Mouse (Mus musculus) lung, embryonic 14.5 days (tissue): ENCODE data around the gene Zfand3. TPM values are rescaled to one million over a fixed set of nuclear protein-coding genes. Genes with fewer than 3 reads are reported as not detected.

Experiments
- ATAC-seq: fragments of 200-750 bp; cut with Nextera tagmentation; 2 replicates; pipeline ENCODE4 v1.8.0; 2017; ENCODE audit warnings: mild to moderate bottlenecking, moderate TSS enrichment, moderate library complexity; ENCODE audit not compliant: insufficient read depth
- DNase-seq: peaks from one replicate; pipeline ENCODE4 v3.0.0-alpha.2; 2015
- H3K27ac ChIP-seq: fragments of 300-500 bp; sonication (generic); 2 replicates; pipeline ENCODE4 v1.5.1; 2014; ENCODE audit warnings: low read depth, mild to moderate bottlenecking, moderate library complexity
- H3K27me3 ChIP-seq: fragments of 300-500 bp; sonication (generic); 2 replicates; pipeline ENCODE4 v1.6.1; 2014; ENCODE audit warnings: low read length, control low read depth; ENCODE audit not compliant: insufficient read depth
- H3K36me3 ChIP-seq: fragments of 300-500 bp; sonication (generic); 2 replicates; pipeline ENCODE4 v1.6.1; 2014; ENCODE audit warnings: control low read depth; ENCODE audit not compliant: insufficient read depth
- H3K4me1 ChIP-seq: fragments of 300-500 bp; sonication (generic); 2 replicates; pipeline ENCODE4 v1.6.1; 2014; ENCODE audit warnings: antibody characterized with exemption, control low read depth; ENCODE audit not compliant: insufficient read depth
- H3K4me2 ChIP-seq: fragments of 300-500 bp; sonication (generic); 2 replicates; pipeline ENCODE4 v1.6.1; 2014; ENCODE audit warnings: mild to moderate bottlenecking
- H3K4me3 ChIP-seq: fragments of 300-500 bp; sonication (generic); 2 replicates; pipeline ENCODE4 v1.5.1; 2014; ENCODE audit warnings: low read depth, low read length
- H3K9ac ChIP-seq: fragments of 300-500 bp; sonication (generic); 2 replicates; pipeline ENCODE4 v1.6.1; 2014
- H3K9me3 ChIP-seq: fragments of 300-500 bp; sonication (generic); 2 replicates; pipeline ENCODE4 v1.6.1; 2016; ENCODE audit warnings: low read depth, low read length, control low read depth
- CTCF ChIP-seq: IDR thresholded peaks from 2 replicates; pipeline ENCODE4 v1.5.1; 2016; ENCODE audit warnings: antibody characterized with exemption, low read depth
- WGBS: fragments of 180-500 bp; shearing (Covaris S2); extraction: QIAGEN DNeasy Blood & Tissue Kit; methylation state at CpG from one replicate; pipeline ENCODE4 v1.1.7; 2014; 5-methylcytosine and 5-hydroxymethylcytosine counted together
- polyA plus RNA-seq: library from polyadenylated mRNA; unstranded; fragments of >200 nt; fragmentation: Nextera tagmentation; extraction: Ambion mirVana; gene quantifications from 2 replicates; pipeline ENCODE4 v1.2.1, GENCODE M21; 2014

Gene Zfand3
- polyA plus RNA-seq, 1 experiment from 2014 or later: 47.5 TPM

DNA sequence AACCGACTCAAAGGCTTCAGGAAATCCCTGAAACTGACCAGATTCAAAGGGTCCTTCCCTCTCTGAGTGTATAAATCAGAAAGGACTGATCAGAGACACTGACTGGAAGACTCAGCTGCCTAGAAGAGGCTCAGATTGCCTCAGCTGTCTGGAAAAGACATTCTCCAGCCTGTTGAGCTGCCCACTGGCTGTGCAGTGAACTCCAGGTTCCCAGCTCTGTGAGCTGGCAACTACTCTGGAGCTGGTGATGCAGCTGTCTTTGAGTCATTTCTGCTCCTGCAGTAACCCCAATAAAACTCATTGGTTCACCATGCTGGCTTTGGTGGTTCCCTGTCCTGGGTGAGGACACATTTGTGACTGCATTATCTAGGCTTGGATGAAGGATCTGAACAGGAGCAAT, 226.9 kb downstream of the Zfand3 start:
- no peaks in the 10 kb centered on the region for H3K27me3 ChIP-seq
- no peak overlapping the region for H3K27ac ChIP-seq
- H3K36me3 ChIP-seq: no peaks in the 10 kb centered on the region
- H3K9ac ChIP-seq: no peak overlapping the region
- no peak overlapping the region for H3K4me2 ChIP-seq
- no peaks in the 10 kb centered on the region for H3K4me1 ChIP-seq
- no peak for TF ChIP-seq CTCF
- no peak overlapping the region for H3K4me3 ChIP-seq
- 97% methylated on average over 1 of the region's 1 CpGs for WGBS
- DNase-seq: no peak
- ATAC-seq: no peak
- no peaks in the 10 kb centered on the region for H3K9me3 ChIP-seq

- H3K4me3 ChIP-seq: no peak overlapping the region
- no peak overlapping the region for H3K4me2 ChIP-seq
- no peaks in the 10 kb centered on the region for H3K36me3 ChIP-seq
- no peak overlapping the region for H3K9ac ChIP-seq
- ATAC-seq (no peak), DNase-seq (no peak)
- H3K4me1 ChIP-seq: no peaks in the 10 kb centered on the region
- H3K27me3 ChIP-seq: no peaks in the 10 kb centered on the region
- no peak overlapping the region for H3K27ac ChIP-seq
- H3K9me3 ChIP-seq: no peaks in the 10 kb centered on the region
- TF ChIP-seq CTCF: peak; percentile 51
- 60% methylated on average over 4 of the region's 4 CpGs for WGBS
Observed at GRCm38 (mm10) chr17:30232698-30233097, 228.2 kb downstream of the Zfand3 start.

GRCm38 (mm10) chr17:30235380-30235779, 230.8 kb downstream of the Zfand3 start:
- H3K36me3 ChIP-seq: no peaks in the 10 kb centered on the region
- no peaks in the 10 kb centered on the region for H3K27me3 ChIP-seq
- TF ChIP-seq CTCF: no peak
- WGBS: 61% methylated on average over 4 of the region's 4 CpGs
- no peak overlapping the region for H3K4me2 ChIP-seq
- ATAC-seq (no peak), DNase-seq (no peak)
- H3K27ac ChIP-seq: no peak overlapping the region
- H3K9me3 ChIP-seq: no peaks in the 10 kb centered on the region
- no peak overlapping the region for H3K4me3 ChIP-seq
- no peaks in the 10 kb centered on the region for H3K4me1 ChIP-seq
- H3K9ac ChIP-seq: no peak overlapping the region

DNA sequence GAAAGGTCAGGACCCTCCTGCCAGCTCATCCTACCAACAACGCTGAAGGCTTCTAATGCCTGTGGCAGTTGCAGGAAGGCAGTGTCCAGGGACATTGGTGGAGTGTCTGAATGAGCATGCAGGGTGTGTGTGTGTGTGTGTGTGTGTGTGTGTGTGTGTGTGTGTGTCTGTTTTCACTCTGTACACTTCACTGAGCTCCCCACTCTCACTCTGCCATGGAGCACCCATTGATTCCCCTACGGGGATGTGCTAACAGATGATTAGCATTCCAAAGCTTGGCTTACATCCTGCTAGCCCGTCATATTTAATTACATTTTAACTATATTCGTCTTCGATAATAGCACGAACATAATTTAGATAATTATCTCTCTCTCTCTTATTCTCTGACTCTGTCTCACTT, 232.1 kb downstream of the Zfand3 start:
- Histone ChIP-seq H3K27me3 (no peaks in the 10 kb centered on the region), H3K9ac (no peak overlapping the region), H3K9me3 (no peaks in the 10 kb centered on the region), H3K4me2 (no peak overlapping the region), H3K27ac (no peak overlapping the region), H3K36me3 (no peaks in the 10 kb centered on the region), H3K4me1 (no peaks in the 10 kb centered on the region), H3K4me3 (no peak overlapping the region)
- no peak for DNase-seq
- TF ChIP-seq CTCF: no peak
- WGBS: 60% methylated on average over 6 of the region's 6 CpGs
- no peak for ATAC-seq

GRCm38 (mm10) chr17:30237600-30237999, 233.1 kb downstream of the Zfand3 start:
- WGBS: 82% methylated on average over 7 of the region's 7 CpGs
- no peak overlapping the region for H3K4me3 ChIP-seq
- no peaks in the 10 kb centered on the region for H3K9me3 ChIP-seq
- H3K36me3 ChIP-seq: no peaks in the 10 kb centered on the region
- H3K4me1 ChIP-seq: no peaks in the 10 kb centered on the region
- DNase-seq (no peak), ATAC-seq (no peak)
- no peak overlapping the region for H3K4me2 ChIP-seq
- TF ChIP-seq CTCF: no peak
- no peaks in the 10 kb centered on the region for H3K27me3 ChIP-seq
- H3K27ac ChIP-seq: no peak overlapping the region
- H3K9ac ChIP-seq: no peak overlapping the region

GRCm38 (mm10) chr17:30239458-30239857, 234.9 kb downstream of the Zfand3 start:
- ATAC-seq (no peak), DNase-seq (no peak)
- Histone ChIP-seq H3K27ac (no peak overlapping the region), H3K9ac (no peak overlapping the region), H3K4me2 (no peak overlapping the region), H3K4me1 (no peaks in the 10 kb centered on the region; the same call in 1 of the 2 replicates), H3K36me3 (no peaks in the 10 kb centered on the region), H3K4me3 (no peak overlapping the region), H3K27me3 (no peaks in the 10 kb centered on the region), H3K9me3 (no peaks in the 10 kb centered on the region)
- no peak for TF ChIP-seq CTCF
- 70% methylated on average over 5 of the region's 5 CpGs for WGBS

- H3K9me3 ChIP-seq: no peaks in the 10 kb centered on the region
- H3K27me3 ChIP-seq: no peaks in the 10 kb centered on the region
- 71% methylated on average over 4 of the region's 4 CpGs for WGBS
- no peak overlapping the region for H3K4me2 ChIP-seq
- ATAC-seq (no peak), DNase-seq (no peak)
- no peak overlapping the region for H3K27ac ChIP-seq
- no peak overlapping the region for H3K9ac ChIP-seq
- H3K36me3 ChIP-seq: no peaks in the 10 kb centered on the region
- H3K4me1 ChIP-seq: peaks cover 8% of the 10 kb centered on the region; the same call in 1 of the 2 replicates
- H3K4me3 ChIP-seq: no peak overlapping the region
- TF ChIP-seq CTCF: no peak
Observed at GRCm38 (mm10) chr17:30240659-30241058, 236.1 kb downstream of the Zfand3 start.

- Histone ChIP-seq H3K27ac (no peak overlapping the region), H3K9ac (no peak overlapping the region), H3K4me1 (peaks cover 8% of the 10 kb centered on the region; the same call in 1 of the 2 replicates), H3K27me3 (no peaks in the 10 kb centered on the region), H3K36me3 (no peaks in the 10 kb centered on the region), H3K4me3 (no peak overlapping the region), H3K9me3 (no peaks in the 10 kb centered on the region), H3K4me2 (no peak overlapping the region)
- WGBS: 72% methylated on average over 6 of the region's 6 CpGs
- no peak for TF ChIP-seq CTCF
- DNase-seq (no peak), ATAC-seq (no peak)
Observed at GRCm38 (mm10) chr17:30241061-30241460, 236.5 kb downstream of the Zfand3 start.
